Mouse (Mus musculus): ENCODE results near the gene Prl7b1.

Gene Prl7b1

GRCm38 (mm10) chr13:27610482-27610881 lies at the start of gene Prl7b1:
Gene Prl7b1 (minus strand): TSS chr13:27610582.
- no peak for DNase-seq

- no peak for DNase-seq
Observed at GRCm38 (mm10) chr13:27642393-27642792, 32.0 kb upstream of the Prl7b1 start, which contains the start of gene Prl7a1. Gene Prl7a1 (minus strand): TSS chr13:27642493.

DNA sequence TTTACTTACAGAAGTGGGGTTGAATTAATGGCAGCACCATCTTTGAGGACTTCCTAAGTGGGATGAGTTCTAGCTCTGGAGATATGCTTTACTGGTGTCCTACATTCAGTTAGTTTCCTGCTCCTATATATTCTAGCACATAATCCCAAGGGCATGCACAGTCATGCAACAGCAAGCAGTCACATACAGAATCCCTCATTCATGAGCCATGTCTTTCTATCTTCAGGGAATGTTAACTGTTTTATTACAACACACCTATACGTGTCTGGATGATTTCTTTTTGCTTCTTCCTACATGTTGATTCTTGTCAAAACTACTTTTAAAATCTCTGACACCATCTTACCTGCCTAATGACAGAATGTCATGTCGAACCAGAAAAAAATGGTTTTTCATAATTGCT lies 28.3 kb downstream of the Prl7b1 start, which contains the start of gene Prl8a1:
Prl8a1 (minus strand) TSS at position 101 of the 400 bp plus-strand sequence.
- DNase-seq = no peak

DNA sequence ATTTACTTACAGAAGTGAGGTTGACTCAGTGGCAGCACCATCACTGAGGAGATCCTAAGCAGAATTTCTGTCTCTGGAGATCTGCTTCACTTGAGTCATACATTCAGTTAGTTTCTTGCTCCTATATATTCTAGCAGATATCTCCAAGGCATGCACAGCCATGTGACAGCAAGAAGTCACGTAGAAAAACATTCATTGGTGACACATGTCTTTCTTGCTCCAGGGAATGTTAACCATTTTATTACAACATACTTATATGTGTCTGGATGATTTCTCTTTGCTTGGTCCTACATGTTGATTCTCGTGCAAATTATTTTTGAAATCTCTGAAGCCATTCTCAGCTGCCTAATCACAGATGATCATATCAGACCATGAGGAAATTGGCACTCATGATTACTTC lies 45.9 kb downstream of the Prl7b1 start, which contains the start of gene Prl8a9:
Prl8a9 (minus strand) TSS at position 101 of the 400 bp plus-strand sequence.
- DNase-seq = no peak

DNA sequence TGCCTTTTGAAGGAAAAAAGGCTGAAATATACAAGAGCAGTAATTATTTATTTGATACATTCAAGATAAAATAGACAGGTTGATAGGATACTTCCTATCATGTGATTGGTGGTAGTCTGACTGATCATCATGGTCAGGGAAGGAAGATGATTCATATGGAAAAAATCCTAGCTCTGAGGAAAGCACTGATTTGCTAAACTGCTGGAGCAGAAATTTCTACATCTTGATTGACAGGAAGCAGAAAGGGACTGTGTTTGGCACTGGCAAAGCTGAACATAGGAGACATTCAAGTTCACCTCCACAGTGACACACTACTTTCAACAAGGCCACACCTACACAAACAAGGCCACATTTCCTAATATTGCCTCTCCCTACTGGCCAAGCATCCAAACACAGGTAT lies 57.0 kb downstream of the Prl7b1 start:
- DNase-seq = no peak
